Mouse (Mus musculus): ENCODE data around the gene Tmem217. TPM values are rescaled to one million over a fixed set of nuclear protein-coding genes. Genes with fewer than 3 reads are reported as not detected.

Tmem217 gene
- polyA plus RNA-seq, 1 experiment from 2014 or later, result 1.2 TPM

GRCm38 (mm10) chr17:29482632-29483031, 69.6 kb downstream of the Tmem217 start:
- WGBS, result 92% methylated on average over 7 of the region's 7 CpGs
- ATAC-seq (ENCODE audit: low FRiP score), result no peak
- Histone ChIP-seq H3K27me3 (replicated peaks) (no peaks in the 10 kb centered on the region), H3K4me1 (no peaks in the 10 kb centered on the region), H3K9me3 (replicated peaks) (no peaks in the 10 kb centered on the region), H3K4me3 (replicated peaks) (no peak overlapping the region), H3K9ac (replicated peaks) (no peak overlapping the region), H3K27ac (replicated peaks) (no peak overlapping the region), H3K4me2 (no peak overlapping the region), H3K36me3 (no peaks in the 10 kb centered on the region)

- H3K4me2 ChIP-seq, result no peak overlapping the region
- H3K9me3 ChIP-seq (replicated peaks), result no peaks in the 10 kb centered on the region
- no peaks in the 10 kb centered on the region for H3K27me3 ChIP-seq (replicated peaks)
- no peak for ATAC-seq (ENCODE audit: low FRiP score)
- H3K36me3 ChIP-seq, result no peaks in the 10 kb centered on the region
- no peaks in the 10 kb centered on the region for H3K4me1 ChIP-seq
- H3K4me3 ChIP-seq (replicated peaks), result no peak overlapping the region
- 90% methylated on average over 2 of the region's 2 CpGs for WGBS
- H3K27ac ChIP-seq (replicated peaks), result no peak overlapping the region
- H3K9ac ChIP-seq (replicated peaks), result no peak overlapping the region
Measured at GRCm38 (mm10) chr17:29480256-29480655, 71.9 kb downstream of the Tmem217 start.

- no peak for ATAC-seq (ENCODE audit: low FRiP score)
- Histone ChIP-seq H3K4me2 (no peak overlapping the region), H3K36me3 (no peaks in the 10 kb centered on the region), H3K9me3 (replicated peaks) (no peaks in the 10 kb centered on the region), H3K27ac (replicated peaks) (no peak overlapping the region), H3K27me3 (replicated peaks) (no peaks in the 10 kb centered on the region), H3K4me3 (replicated peaks) (no peak overlapping the region), H3K9ac (replicated peaks) (no peak overlapping the region), H3K4me1 (no peaks in the 10 kb centered on the region)
- 90% methylated on average over 4 of the region's 4 CpGs for WGBS
Measured at GRCm38 (mm10) chr17:29478271-29478670, 73.9 kb downstream of the Tmem217 start.

- H3K4me2 ChIP-seq, result no peak overlapping the region
- ATAC-seq (ENCODE audit: low FRiP score), result no peak
- no peaks in the 10 kb centered on the region for H3K4me1 ChIP-seq
- no peak overlapping the region for H3K9ac ChIP-seq (replicated peaks)
- H3K9me3 ChIP-seq (replicated peaks), result no peaks in the 10 kb centered on the region
- 91% methylated on average over 10 of the region's 10 CpGs for WGBS
- H3K27me3 ChIP-seq (replicated peaks), result no peaks in the 10 kb centered on the region
- no peak overlapping the region for H3K27ac ChIP-seq (replicated peaks)
- no peaks in the 10 kb centered on the region for H3K36me3 ChIP-seq
- no peak overlapping the region for H3K4me3 ChIP-seq (replicated peaks)
Measured at GRCm38 (mm10) chr17:29477357-29477756, 74.8 kb downstream of the Tmem217 start.

- H3K9ac ChIP-seq (replicated peaks), result no peak overlapping the region
- H3K4me2 ChIP-seq, result no peak overlapping the region
- no peak overlapping the region for H3K27ac ChIP-seq (replicated peaks)
- no peaks in the 10 kb centered on the region for H3K9me3 ChIP-seq (replicated peaks)
- no peaks in the 10 kb centered on the region for H3K27me3 ChIP-seq (replicated peaks)
- ATAC-seq (ENCODE audit: low FRiP score), result no peak
- H3K4me3 ChIP-seq (replicated peaks), result no peak overlapping the region
- no peaks in the 10 kb centered on the region for H3K36me3 ChIP-seq
- WGBS, result 82% methylated on average over 4 of the region's 4 CpGs
- H3K4me1 ChIP-seq, result no peaks in the 10 kb centered on the region
Measured at GRCm38 (mm10) chr17:29476461-29476860, 75.7 kb downstream of the Tmem217 start.

Small RNAs within 50 kb of the gene (microRNA-seq; reads per million reads assigned to microRNA genes)
- not detected for gene Mir7667

Other genes with a start within 250 kb of the Tmem217 start
- gene Pi16, start 234.7 kb downstream of the Tmem217 start, polyA plus RNA-seq (2015; fragmentation: Nextera tagmentation; extraction: Ambion mirVana), result 2.8 TPM in 2 replicates
- gene Mtch1, start 204.5 kb downstream of the Tmem217 start, polyA plus RNA-seq (2015; fragmentation: Nextera tagmentation; extraction: Ambion mirVana), result 453 and 482 TPM in 2 replicates
- gene Fgd2, start 191.5 kb downstream of the Tmem217 start, polyA plus RNA-seq (2015; fragmentation: Nextera tagmentation; extraction: Ambion mirVana), result 3.7 and 9.8 TPM in 2 replicates
- gene Pim1, start 61.6 kb downstream of the Tmem217 start, polyA plus RNA-seq (2015; fragmentation: Nextera tagmentation; extraction: Ambion mirVana), result 9.0 and 15.8 TPM in 2 replicates
- not detected in 2 replicates for gene Gm17657, start 2.7 kb downstream of the Tmem217 start, polyA plus RNA-seq (2015; fragmentation: Nextera tagmentation; extraction: Ambion mirVana)
- 25.7 and 29.4 TPM in 2 replicates for gene Tbc1d22b, start 2.6 kb downstream of the Tmem217 start, polyA plus RNA-seq (2015; fragmentation: Nextera tagmentation; extraction: Ambion mirVana)
- 78.0 and 78.6 TPM in 2 replicates for gene Rnf8, start 62.4 kb upstream of the Tmem217 start, polyA plus RNA-seq (2015; fragmentation: Nextera tagmentation; extraction: Ambion mirVana)
- 1.7 and 2.4 TPM in 2 replicates for gene Gm28043, start 62.5 kb upstream of the Tmem217 start, polyA plus RNA-seq (2015; fragmentation: Nextera tagmentation; extraction: Ambion mirVana)
- 106 and 119 TPM in 2 replicates for gene Cmtr1, start 108.2 kb upstream of the Tmem217 start, polyA plus RNA-seq (2015; fragmentation: Nextera tagmentation; extraction: Ambion mirVana)
- 10.1 and 10.4 TPM in 2 replicates for gene Ccdc167, start 164.7 kb upstream of the Tmem217 start, polyA plus RNA-seq (2015; fragmentation: Nextera tagmentation; extraction: Ambion mirVana)